Mouse (Mus musculus) olfactory bulb, adult 2 months (tissue): ENCODE results near the gene Ano6.

Experiments used
- CTCF ChIP-seq: fragments of 200-500 bp; IDR thresholded peaks from 2 replicates; pipeline ENCODE4 v1.5.1; 2012; ENCODE audit warnings: low read depth, mild to moderate bottlenecking, low read length, moderate library complexity; ENCODE audit not compliant: insufficient read depth
- POLR2A ChIP-seq: fragments of 200-500 bp; IDR thresholded peaks from 2 replicates; pipeline ENCODE4 v1.6.1; 2012; ENCODE audit warnings: mild to moderate bottlenecking, low read depth, low read length, moderate library complexity; ENCODE audit not compliant: insufficient read depth

DNA sequence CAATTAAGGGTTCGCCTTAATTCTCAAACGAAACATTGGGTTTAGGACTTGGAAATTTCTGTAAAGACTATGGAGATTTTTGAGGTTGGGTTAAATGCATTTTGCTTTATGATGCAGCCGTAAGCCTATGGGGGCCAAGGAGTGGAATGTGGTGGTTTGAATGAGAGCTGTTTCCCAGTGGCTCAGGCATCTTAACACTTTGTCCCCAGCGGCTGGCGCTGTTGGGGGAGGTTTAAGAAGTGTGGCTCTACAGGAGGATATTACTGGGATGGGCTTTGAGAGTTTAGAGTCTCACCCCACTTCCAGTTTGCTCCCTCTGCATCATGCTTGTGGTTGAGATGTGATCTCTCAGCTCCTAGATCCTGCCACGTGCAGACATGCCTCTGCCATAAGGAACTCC, 131.9 kb downstream of the Ano6 start:
- TF ChIP-seq POLR2A (no peak), CTCF (no peak)
